Mouse (Mus musculus) liver, embryonic 13.5 days (tissue): Measurements from ENCODE around the gene Msh2. TPM values are rescaled to one million over a fixed set of nuclear protein-coding genes. Genes with fewer than 3 reads are reported as not detected.

Source experiments
- ATAC-seq: fragments of 200-750 bp; cut with Nextera tagmentation; 2 replicates; pipeline ENCODE4 v1.8.0; 2017; ENCODE audit warnings: low read depth, mild to moderate bottlenecking, moderate number of reproducible peaks, moderate library complexity
- DNase-seq: peaks from one replicate; pipeline ENCODE4 v3.0.0; 2022
- H3K27ac ChIP-seq: fragments of 300-500 bp; sonication (generic); 2 replicates; pipeline ENCODE4 v1.5.1; 2015; ENCODE audit warnings: moderate library complexity, mild to moderate bottlenecking, inconsistent platforms
- H3K27me3 ChIP-seq: fragments of 300-500 bp; sonication (generic); 2 replicates; pipeline ENCODE4 v1.6.1; 2015; ENCODE audit warnings: mild to moderate bottlenecking, inconsistent platforms
- H3K36me3 ChIP-seq: fragments of 300-500 bp; sonication (generic); 2 replicates; pipeline ENCODE4 v1.6.1; 2015; ENCODE audit warnings: mild to moderate bottlenecking, inconsistent platforms
- H3K4me1 ChIP-seq: fragments of 300-500 bp; sonication (generic); replicated peaks from 2 replicates; pipeline ENCODE4 v1.6.1; 2015; ENCODE audit warnings: inconsistent platforms
- H3K4me2 ChIP-seq: fragments of 300-500 bp; sonication (generic); 2 replicates; pipeline ENCODE4 v1.6.1; 2015; ENCODE audit warnings: inconsistent platforms, mild to moderate bottlenecking, moderate library complexity
- H3K4me3 ChIP-seq: fragments of 300-500 bp; sonication (generic); replicated peaks from 2 replicates; pipeline ENCODE4 v1.5.1; 2015; ENCODE audit warnings: mild to moderate bottlenecking, inconsistent platforms
- H3K9ac ChIP-seq: fragments of 300-500 bp; sonication (generic); 2 replicates; pipeline ENCODE4 v1.6.1; 2015; ENCODE audit warnings: mild to moderate bottlenecking, inconsistent platforms
- H3K9me3 ChIP-seq: fragments of 300-500 bp; sonication (generic); replicated peaks from 2 replicates; pipeline ENCODE4 v1.6.1; 2016; ENCODE audit warnings: inconsistent platforms
- WGBS: fragments of 180-500 bp; shearing (Covaris S2); methylation state at CpG from one replicate; pipeline ENCODE4 v1.1.7; 2015; ENCODE audit not compliant: insufficient replicate concordance; 5-methylcytosine and 5-hydroxymethylcytosine counted together
- polyA plus RNA-seq: library from polyadenylated mRNA; unstranded; fragments of >200 nt; fragmentation: Nextera tagmentation; extraction: Ambion mirVana; gene quantifications from 2 replicates; pipeline ENCODE4 v1.2.1, GENCODE M21; 2015

Gene Msh2
- polyA plus RNA-seq, 1 experiment from 2014 or later: 38.0 TPM

DNA sequence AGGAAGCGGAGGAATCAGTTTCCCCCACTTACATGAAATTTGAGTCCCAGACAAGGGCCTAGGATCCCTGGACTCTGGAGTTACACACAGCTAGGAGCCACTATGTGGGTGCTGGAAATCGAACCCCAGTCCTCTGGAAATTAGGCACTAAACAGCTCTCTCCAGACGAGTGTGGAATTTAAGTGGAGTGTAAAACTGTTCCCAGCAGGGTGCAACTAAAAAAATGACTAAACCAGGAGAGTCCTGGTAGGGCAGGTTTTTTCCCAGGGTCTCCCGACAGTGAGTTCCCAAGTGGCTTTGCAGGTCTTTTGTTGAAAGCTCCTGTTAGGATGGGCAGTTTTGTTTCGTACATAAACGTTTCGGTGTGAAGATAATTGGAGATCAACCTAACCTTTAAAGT lies 52.6 kb downstream of the Msh2 start:
- 88% methylated on average over 7 of the region's 7 CpGs for WGBS
- H3K9ac ChIP-seq: no peak overlapping the region
- no peak for DNase-seq
- no peaks in the 10 kb centered on the region for H3K9me3 ChIP-seq
- H3K27ac ChIP-seq: no peak overlapping the region
- ATAC-seq: no peak
- no peak overlapping the region for H3K4me3 ChIP-seq
- no peaks in the 10 kb centered on the region for H3K27me3 ChIP-seq
- peaks cover 52% of the 10 kb centered on the region for H3K36me3 ChIP-seq
- no peak overlapping the region for H3K4me2 ChIP-seq
- no peaks in the 10 kb centered on the region for H3K4me1 ChIP-seq

DNA sequence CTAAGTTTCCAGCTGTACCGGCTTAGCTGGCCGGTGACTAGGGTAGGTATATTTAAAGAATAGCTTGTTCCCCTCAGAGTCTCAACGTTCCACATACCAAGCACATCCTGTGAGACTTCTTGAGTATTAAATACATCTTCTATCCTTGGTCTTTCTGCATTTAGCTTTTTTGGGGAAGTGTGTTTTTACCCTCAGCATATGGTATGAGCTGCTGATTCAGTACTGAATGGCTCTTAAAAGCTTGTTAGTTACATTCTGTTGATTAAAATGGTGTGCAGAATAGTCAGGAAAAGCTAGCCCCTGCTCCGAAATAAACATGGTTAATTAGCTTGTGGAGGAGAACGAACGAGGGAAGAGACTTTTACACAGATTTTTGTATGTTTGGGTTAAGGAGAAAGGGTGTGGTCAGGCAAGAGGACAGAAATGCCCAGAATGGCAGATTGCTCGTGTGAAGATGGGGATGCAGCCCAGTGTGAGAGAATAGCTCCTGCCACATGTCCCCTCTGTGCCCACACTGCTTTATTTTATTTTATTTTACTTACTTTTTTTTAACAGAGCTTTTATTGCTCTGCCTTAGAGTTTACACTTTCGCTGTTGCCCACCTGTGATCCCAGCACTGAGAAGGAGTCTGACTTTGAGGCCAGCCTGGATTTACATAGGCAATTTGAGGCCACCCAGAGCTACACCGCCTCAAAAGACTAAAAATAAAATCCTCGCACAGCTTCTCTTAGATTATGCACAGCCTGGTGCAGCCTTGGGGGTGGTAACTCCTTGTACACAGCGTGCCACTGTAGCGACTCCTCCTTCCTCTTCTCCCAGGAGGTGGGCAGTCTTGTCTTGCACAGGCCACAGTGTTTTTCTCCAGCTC lies 54.6 kb downstream of the Msh2 start:
- H3K36me3 ChIP-seq: peaks cover 37% of the 10 kb centered on the region
- no peak overlapping the region for H3K27ac ChIP-seq
- no peak overlapping the region for H3K9ac ChIP-seq
- ATAC-seq (no peak), DNase-seq (no peak)
- no peak overlapping the region for H3K4me2 ChIP-seq
- no peak overlapping the region for H3K4me3 ChIP-seq
- H3K9me3 ChIP-seq: no peaks in the 10 kb centered on the region
- WGBS: 82% methylated on average over 12 of the region's 12 CpGs
- no peaks in the 10 kb centered on the region for H3K4me1 ChIP-seq
- no peaks in the 10 kb centered on the region for H3K27me3 ChIP-seq

DNA sequence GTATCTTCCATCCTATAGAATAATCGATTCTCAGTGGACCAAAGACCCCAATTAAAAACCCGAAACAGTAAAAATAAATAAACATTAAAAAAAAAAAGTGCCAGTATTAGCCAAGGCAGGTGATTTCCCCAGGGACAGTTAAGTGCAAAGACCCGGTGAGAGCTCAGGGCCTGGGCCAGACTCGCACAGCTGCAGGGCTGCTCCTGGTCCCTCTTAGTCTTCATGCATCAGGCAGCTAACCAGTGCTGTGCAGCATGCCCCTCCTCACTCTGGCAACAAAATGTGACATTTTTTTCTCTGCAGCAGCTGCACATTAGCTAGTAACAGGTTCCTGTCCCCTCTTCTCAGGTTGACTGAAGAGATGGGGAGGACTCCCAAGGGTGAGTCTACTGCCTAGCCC lies 59.8 kb downstream of the Msh2 start:
- H3K36me3 ChIP-seq: no peaks in the 10 kb centered on the region
- H3K9ac ChIP-seq: no peak overlapping the region
- H3K4me2 ChIP-seq: no peak overlapping the region
- no peaks in the 10 kb centered on the region for H3K27me3 ChIP-seq
- no peaks in the 10 kb centered on the region for H3K9me3 ChIP-seq
- ATAC-seq (no peak), DNase-seq (no peak)
- H3K4me3 ChIP-seq: no peak overlapping the region
- WGBS: 62% methylated on average over 4 of the region's 4 CpGs
- H3K4me1 ChIP-seq: no peaks in the 10 kb centered on the region
- H3K27ac ChIP-seq: no peak overlapping the region

DNA sequence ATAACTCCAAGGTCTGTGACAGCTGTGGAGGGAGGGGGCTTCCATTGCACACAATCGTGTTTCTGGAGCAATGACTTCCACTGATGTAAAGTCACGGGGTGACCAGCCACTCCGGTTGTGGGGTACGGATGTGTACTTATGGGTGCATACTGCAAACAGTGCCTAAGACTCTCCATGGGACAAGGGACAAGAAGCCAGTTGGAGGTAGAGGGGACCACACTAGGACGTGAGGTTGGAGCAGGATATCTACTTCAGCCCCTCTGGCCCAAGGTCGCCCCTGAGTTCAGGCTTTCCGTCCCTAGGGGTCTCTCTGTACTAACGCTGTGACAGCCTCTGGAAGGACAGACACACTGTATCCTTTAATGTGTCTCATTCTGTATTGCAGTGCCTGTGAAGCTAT lies 62.3 kb downstream of the Msh2 start:
- Histone ChIP-seq H3K4me2 (no peak overlapping the region), H3K4me1 (no peaks in the 10 kb centered on the region), H3K36me3 (no peaks in the 10 kb centered on the region), H3K27me3 (no peaks in the 10 kb centered on the region), H3K9ac (no peak overlapping the region), H3K9me3 (no peaks in the 10 kb centered on the region), H3K27ac (no peak overlapping the region), H3K4me3 (no peak overlapping the region)
- DNase-seq (no peak), ATAC-seq (no peak)
- 68% methylated on average over 8 of the region's 8 CpGs for WGBS

DNA sequence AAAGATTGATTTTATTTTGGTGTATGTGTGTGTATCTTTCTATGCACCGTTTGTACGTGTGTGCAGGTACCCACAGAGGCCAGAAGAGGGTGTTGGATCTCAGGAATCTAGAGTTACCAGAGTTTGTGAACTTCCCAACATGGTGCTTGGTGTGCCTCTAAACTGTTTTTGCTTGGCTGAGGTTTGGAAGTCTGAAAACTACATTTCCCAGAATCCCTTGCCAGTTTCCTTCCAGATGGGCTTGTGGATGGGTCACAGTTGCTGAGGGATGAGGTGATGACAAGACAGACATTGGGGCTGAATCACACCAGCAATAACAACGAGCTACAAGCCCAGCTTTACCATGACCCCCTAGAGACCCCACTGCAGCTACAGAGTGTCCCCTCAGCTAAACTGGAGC lies 65.0 kb downstream of the Msh2 start:
- Histone ChIP-seq H3K4me3 (no peak overlapping the region), H3K4me2 (no peak overlapping the region), H3K27me3 (0 out of 2 replicates have a peak, but pooled peaks cover 5% of the 10 kb centered on the region), H3K27ac (no peak overlapping the region), H3K4me1 (no peaks in the 10 kb centered on the region), H3K36me3 (no peaks in the 10 kb centered on the region), H3K9ac (no peak overlapping the region), H3K9me3 (no peaks in the 10 kb centered on the region)
- no peak for ATAC-seq
- DNase-seq: no peak
- WGBS: 51% methylated on average over 3 of the region's 3 CpGs

DNA sequence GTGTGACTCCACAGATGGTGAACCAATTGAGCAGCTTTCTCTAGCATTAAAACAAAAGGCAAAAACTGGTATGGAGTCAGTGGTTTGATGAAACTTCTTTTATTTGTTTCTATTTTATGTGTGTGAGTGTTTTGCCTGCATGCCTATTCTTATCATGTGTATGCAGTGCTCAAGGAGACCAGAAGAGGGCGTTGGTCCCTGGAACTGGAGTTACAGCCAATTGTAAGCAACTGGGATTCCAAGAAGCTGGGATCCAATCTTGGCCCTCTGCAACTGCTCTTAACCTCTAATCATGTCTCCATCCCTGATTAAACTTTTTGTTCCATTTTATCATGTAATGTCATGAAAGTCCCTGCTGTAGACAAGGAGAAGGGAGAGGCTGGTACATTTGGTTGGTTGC lies 67.7 kb downstream of the Msh2 start:
- Histone ChIP-seq H3K36me3 (no peaks in the 10 kb centered on the region), H3K4me1 (no peaks in the 10 kb centered on the region), H3K27ac (no peak overlapping the region), H3K4me2 (no peak overlapping the region), H3K27me3 (peaks cover 31% of the 10 kb centered on the region), H3K9ac (no peak overlapping the region), H3K4me3 (no peak overlapping the region), H3K9me3 (no peaks in the 10 kb centered on the region)
- ATAC-seq: no peak
- WGBS: 21% methylated on average over 1 of the region's 1 CpGs
- no peak for DNase-seq

DNA sequence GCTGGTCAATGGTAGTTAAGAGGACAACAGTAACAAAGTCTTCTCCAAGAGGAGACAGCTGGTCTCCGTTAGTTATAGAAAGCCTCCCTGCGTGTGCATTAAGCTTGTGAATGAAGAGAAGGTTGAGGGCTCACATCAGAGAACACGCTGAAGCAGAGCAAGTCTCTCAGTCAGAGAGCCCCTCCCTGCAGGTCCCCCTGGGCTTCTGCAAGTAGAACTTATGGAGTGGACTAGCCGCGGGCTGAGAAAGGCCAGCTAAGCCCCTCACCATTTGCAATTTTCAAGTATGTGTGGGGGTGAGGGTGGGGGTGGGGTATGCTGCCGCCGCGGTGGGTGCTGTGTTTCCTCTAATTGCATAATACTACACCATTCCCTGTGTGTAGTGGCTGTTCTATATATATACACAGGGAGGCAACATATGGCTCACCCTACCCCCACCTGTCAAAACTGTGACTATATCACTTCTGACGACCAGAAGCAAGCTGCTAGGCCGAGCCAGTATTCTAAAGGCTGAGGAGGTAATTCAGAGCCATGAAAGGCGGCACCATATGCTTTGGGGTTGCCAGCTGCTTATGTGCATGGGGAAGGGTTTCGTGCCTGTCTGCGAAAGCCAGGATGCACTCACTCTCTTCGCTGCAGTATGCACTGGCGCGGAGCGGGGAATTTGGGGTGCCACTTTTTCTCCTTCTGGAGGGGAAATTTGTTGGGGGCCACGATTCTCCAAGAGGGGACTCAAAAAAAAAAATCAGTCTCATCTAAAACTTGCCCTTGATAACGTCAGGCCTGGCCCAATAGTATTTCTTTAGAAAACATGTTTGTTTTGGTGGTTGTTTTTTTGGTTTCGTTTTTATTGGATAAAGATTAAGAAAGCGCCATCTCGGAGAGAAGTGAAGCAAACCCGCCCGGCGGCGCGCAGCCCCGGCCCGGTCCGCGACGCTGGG lies 73.1 kb downstream of the Msh2 start:
- Histone ChIP-seq H3K36me3 (no peaks in the 10 kb centered on the region), H3K4me3 (peak overlapping the region; percentile 58), H3K27me3 (peaks cover 65% of the 10 kb centered on the region), H3K9me3 (0 out of 2 replicates have a peak, but pooled peaks cover 4% of the 10 kb centered on the region), H3K9ac (no peak overlapping the region), H3K27ac (no peak overlapping the region), H3K4me2 (peak overlapping the region; percentile 75), H3K4me1 (peaks cover 16% of the 10 kb centered on the region)
- ATAC-seq (no peak), DNase-seq (no peak)
- WGBS: 15% methylated on average over 32 of the region's 32 CpGs

DNA sequence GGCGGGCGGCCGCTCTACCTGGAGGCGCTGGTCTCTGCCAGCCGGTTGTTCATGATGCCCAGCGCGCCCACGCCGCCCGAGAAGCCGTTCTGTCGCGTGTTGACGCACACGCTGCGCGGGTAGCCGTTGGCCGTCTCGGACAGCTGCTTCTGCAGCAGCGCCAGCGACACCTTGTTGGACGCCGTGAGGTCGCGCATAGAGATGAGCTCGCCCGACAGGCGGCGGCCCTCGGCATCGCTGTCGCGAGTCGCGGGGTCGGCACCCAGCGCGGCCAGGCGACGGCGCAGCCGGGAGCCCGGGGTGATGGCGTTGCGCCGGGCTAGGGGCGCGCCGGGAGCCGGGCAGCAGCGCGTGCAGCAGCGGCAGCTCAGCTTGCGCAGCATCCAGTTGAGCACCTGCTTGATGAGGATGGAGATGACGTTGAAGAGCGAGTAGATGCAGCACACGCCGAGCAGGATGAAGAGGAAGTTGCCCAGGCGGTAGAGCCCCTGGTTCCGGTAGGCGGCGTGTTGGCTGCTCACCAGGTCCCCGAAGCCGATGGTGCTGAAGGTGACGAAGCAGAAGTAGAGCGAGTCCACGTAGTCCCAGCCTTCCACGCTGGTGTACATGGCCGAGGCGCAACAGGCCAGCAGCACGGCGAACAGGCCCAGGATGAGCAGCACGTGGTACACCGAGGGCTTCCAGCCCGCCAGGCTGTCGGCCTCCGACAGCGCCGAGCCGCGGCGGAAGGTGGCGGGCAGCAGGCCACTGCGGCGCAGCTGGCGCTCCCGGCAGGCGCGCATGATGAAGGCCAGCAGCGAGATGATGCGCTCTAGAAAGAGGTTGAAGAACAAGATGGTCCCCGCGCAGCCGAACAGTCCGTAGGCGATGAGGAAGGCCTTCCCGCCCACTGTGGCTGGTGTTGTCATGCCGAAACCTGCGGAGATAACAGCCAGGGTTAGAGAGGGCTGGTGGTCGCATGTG lies 74.1 kb downstream of the Msh2 start:
- ATAC-seq (no peak), DNase-seq (no peak)
- Histone ChIP-seq H3K36me3 (no peaks in the 10 kb centered on the region), H3K27me3 (peaks cover 65% of the 10 kb centered on the region), H3K4me3 (peak overlapping the region; percentile 58), H3K27ac (no peak overlapping the region), H3K9ac (no peak overlapping the region), H3K4me2 (peak overlapping the region; percentile 75), H3K4me1 (peaks cover 16% of the 10 kb centered on the region), H3K9me3 (0 out of 2 replicates have a peak, but pooled peaks cover 4% of the 10 kb centered on the region)
- 5% methylated on average over 101 of the region's 101 CpGs for WGBS

DNA sequence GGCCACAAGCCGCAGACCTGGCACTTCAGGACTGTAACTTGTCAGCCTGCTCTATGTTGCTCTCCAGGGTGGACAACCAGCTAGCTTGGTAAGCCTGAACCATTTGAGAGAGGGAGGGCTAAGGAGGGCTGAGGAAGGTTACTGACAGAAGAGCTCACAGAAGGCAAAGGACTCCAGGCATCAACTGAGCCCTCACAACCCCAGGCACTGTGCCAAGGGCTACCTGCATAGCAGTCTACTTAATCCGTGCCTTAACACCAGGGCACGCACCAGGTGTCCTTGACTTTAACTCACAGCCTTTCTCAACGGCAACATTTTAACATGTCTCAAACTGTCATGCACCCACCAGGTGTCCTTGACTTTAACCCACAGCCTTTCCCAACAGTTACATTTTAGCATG lies 88.2 kb downstream of the Msh2 start:
- Histone ChIP-seq H3K36me3 (no peaks in the 10 kb centered on the region), H3K27me3 (no peaks in the 10 kb centered on the region), H3K9ac (no peak overlapping the region), H3K9me3 (no peaks in the 10 kb centered on the region), H3K4me2 (no peak overlapping the region), H3K4me3 (no peak overlapping the region), H3K4me1 (no peaks in the 10 kb centered on the region), H3K27ac (no peak overlapping the region)
- DNase-seq (no peak), ATAC-seq (no peak)
- 68% methylated on average over 4 of the region's 4 CpGs for WGBS

DNA sequence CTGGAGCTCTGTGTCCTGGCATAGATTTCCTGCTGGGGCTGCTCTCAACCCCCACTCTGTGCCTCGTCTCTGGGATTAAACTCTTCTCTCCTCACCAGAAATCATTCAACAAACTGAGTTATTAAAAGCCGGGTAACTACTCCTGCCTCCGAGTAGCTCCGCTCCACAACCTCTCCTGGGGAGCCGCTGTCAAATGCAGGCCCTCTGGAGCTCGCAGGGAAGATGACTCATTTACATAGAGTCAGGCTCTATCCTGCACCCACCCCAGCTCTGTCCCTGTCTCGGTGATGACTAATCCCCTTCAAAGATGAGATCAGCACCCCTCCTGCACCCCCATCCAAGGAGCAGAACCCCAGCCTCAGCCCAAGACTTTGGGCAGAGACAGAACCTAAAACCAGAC lies 91.0 kb downstream of the Msh2 start:
- Histone ChIP-seq H3K4me1 (no peaks in the 10 kb centered on the region), H3K4me2 (no peak overlapping the region), H3K36me3 (no peaks in the 10 kb centered on the region), H3K27me3 (no peaks in the 10 kb centered on the region), H3K9me3 (no peaks in the 10 kb centered on the region), H3K27ac (no peak overlapping the region), H3K9ac (no peak overlapping the region), H3K4me3 (no peak overlapping the region)
- DNase-seq (no peak), ATAC-seq (no peak)
- 51% methylated on average over 7 of the region's 7 CpGs for WGBS

DNA sequence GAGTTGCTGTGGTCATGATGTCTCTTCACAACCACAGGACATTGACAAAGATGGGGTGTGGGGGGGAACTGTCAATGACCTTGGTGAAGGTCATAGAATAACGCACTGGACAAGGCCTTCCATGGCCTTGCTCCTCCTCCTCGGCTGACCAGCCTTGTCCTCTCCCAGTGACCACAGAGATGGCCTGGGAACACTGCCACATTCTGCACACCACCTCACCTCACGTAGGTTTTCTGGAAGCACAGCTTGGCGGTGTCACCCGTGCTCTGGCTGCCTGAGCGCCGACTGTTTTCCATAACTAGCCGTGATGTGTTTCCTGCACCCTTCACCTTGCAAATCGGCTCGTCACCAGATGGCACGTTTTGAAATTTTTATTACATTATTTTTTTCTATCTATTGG lies 92.9 kb downstream of the Msh2 start:
- Histone ChIP-seq H3K27ac (no peak overlapping the region), H3K9ac (no peak overlapping the region), H3K27me3 (no peaks in the 10 kb centered on the region), H3K4me3 (no peak overlapping the region), H3K4me1 (no peaks in the 10 kb centered on the region), H3K36me3 (no peaks in the 10 kb centered on the region), H3K4me2 (no peak overlapping the region), H3K9me3 (no peaks in the 10 kb centered on the region)
- WGBS: 81% methylated on average over 11 of the region's 11 CpGs
- ATAC-seq (no peak), DNase-seq (no peak)
